Mouse (Mus musculus): ENCODE measurements at regions not wholly inside any gene's neighbourhood (a gene's known extent, or its start where the extent isn't known, plus 50 kb on each side); places are given as distances from the start of the nearest gene placed in this dataset.

- DNase-seq (ENCODE audit: low read depth, low spot score) = peak; percentile 34
Measured at GRCm38 (mm10) chr15:70834903-70835302, 2999.5 kb upstream of the Gm6569 start.

GRCm38 (mm10) chr15:70842606-70843005 is 2991.8 kb upstream of the Gm6569 start:
- DNase-seq (ENCODE audit: low read depth, low spot score) = no peak

- no peak for DNase-seq (ENCODE audit: low read depth, low spot score)
Measured at GRCm38 (mm10) chr15:70849652-70850051, 2984.7 kb upstream of the Gm6569 start.

GRCm38 (mm10) chr15:70850496-70850895 is 2983.9 kb upstream of the Gm6569 start:
- DNase-seq (ENCODE audit: low read depth, low spot score) = no peak
